Mouse (Mus musculus) small intestine, adult 2 months (tissue): ENCODE data around the gene Tdrd3.

Experiments used
- CTCF ChIP-seq: fragments of 200-500 bp; IDR thresholded peaks from 2 replicates; pipeline ENCODE4 v1.5.1; 2012; ENCODE audit warnings: low read depth, mild to moderate bottlenecking, control low read depth, inconsistent platforms, low read length, moderate library complexity, mixed read lengths; ENCODE audit not compliant: insufficient replicate concordance, insufficient read length; ENCODE audit errors: extremely low read depth
- POLR2A ChIP-seq: fragments of 200-500 bp; IDR thresholded peaks from 2 replicates; pipeline ENCODE4 v1.6.1; 2012; ENCODE audit warnings: low read depth, mild to moderate bottlenecking, control low read depth, inconsistent platforms, low read length, moderate library complexity

GRCm38 (mm10) chr14:87582610-87583009, 166.2 kb downstream of the Tdrd3 start:
- TF ChIP-seq CTCF (no peak), POLR2A (no peak)
